Mouse (Mus musculus) embryonic facial prominence, embryonic 15.5 days (tissue): ENCODE data around the gene Pak1ip1. TPM values are rescaled to one million over a fixed set of nuclear protein-coding genes. Genes with fewer than 3 reads are reported as not detected.

Source experiments
- ATAC-seq: fragments of 200-750 bp; cut with Nextera tagmentation; 2 replicates; pipeline ENCODE4 v1.8.0; 2017; ENCODE audit warnings: low read depth, moderate TSS enrichment; ENCODE audit not compliant: insufficient number of reproducible peaks, low FRiP score, low TSS enrichment
- H3K27ac ChIP-seq: fragments of 300-500 bp; sonication (generic); replicated peaks from 2 replicates; pipeline ENCODE4 v1.5.1; 2015; ENCODE audit warnings: mild to moderate bottlenecking, inconsistent platforms
- H3K27me3 ChIP-seq: fragments of 300-500 bp; sonication (generic); 2 replicates; pipeline ENCODE4 v1.6.1; 2015; ENCODE audit warnings: inconsistent platforms
- H3K36me3 ChIP-seq: fragments of 300-500 bp; sonication (generic); 2 replicates; pipeline ENCODE4 v1.6.1; 2015; ENCODE audit warnings: mild to moderate bottlenecking, inconsistent platforms
- H3K4me1 ChIP-seq: fragments of 300-500 bp; sonication (generic); 2 replicates; pipeline ENCODE4 v1.6.1; 2015; ENCODE audit warnings: inconsistent platforms
- H3K4me2 ChIP-seq: fragments of 300-500 bp; sonication (generic); replicated peaks from 2 replicates; pipeline ENCODE4 v1.6.1; 2015; ENCODE audit warnings: mild to moderate bottlenecking, inconsistent platforms
- H3K4me3 ChIP-seq: fragments of 300-500 bp; sonication (generic); replicated peaks from 2 replicates; pipeline ENCODE4 v1.5.1; 2015; ENCODE audit warnings: mild to moderate bottlenecking, inconsistent platforms
- H3K9ac ChIP-seq: fragments of 300-500 bp; sonication (generic); 2 replicates; pipeline ENCODE4 v1.6.1; 2015; ENCODE audit warnings: inconsistent platforms
- H3K9me3 ChIP-seq: fragments of 300-500 bp; sonication (generic); replicated peaks from 2 replicates; pipeline ENCODE4 v1.6.1; 2016; ENCODE audit warnings: inconsistent platforms
- WGBS: fragments of 180-500 bp; shearing (Covaris S2); methylation state at CpG from one replicate; pipeline ENCODE4 v1.1.7; 2015; 5-methylcytosine and 5-hydroxymethylcytosine counted together
- polyA plus RNA-seq: library from polyadenylated mRNA; unstranded; fragments of >200 nt; fragmentation: Nextera tagmentation; extraction: Ambion mirVana; gene quantifications from 2 replicates; pipeline ENCODE4 v1.2.1, GENCODE M21; 2015

The Pak1ip1 gene
- polyA plus RNA-seq, 1 experiment from 2014 or later = 56.2 TPM

DNA sequence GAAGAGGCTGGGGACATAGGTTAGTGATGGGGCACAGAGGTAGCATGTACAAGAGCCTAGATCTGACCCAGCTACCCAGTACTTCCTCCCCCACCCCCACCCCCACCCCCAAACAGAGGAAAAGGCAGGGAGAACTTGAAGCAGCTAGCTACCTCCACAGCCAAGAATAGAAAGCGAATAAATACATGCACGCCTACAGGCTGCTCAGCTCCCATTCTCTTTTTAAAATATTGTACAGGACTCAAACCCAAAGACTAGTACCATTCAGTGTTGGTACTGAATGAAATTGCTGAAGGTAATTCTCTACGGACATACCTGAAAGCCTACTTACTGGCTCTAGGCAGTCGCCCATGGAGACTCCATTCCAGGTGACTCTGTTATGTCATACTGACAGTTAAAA lies 41.7 kb downstream of the Pak1ip1 start:
- 89% methylated on average over 4 of the region's 4 CpGs for WGBS
- Histone ChIP-seq H3K4me1 (no peaks in the 10 kb centered on the region), H3K36me3 (no peaks in the 10 kb centered on the region), H3K4me2 (no peak overlapping the region), H3K27me3 (no peaks in the 10 kb centered on the region), H3K27ac (no peak overlapping the region), H3K4me3 (no peak overlapping the region), H3K9me3 (no peaks in the 10 kb centered on the region), H3K9ac (no peak overlapping the region)
- no peak for ATAC-seq

DNA sequence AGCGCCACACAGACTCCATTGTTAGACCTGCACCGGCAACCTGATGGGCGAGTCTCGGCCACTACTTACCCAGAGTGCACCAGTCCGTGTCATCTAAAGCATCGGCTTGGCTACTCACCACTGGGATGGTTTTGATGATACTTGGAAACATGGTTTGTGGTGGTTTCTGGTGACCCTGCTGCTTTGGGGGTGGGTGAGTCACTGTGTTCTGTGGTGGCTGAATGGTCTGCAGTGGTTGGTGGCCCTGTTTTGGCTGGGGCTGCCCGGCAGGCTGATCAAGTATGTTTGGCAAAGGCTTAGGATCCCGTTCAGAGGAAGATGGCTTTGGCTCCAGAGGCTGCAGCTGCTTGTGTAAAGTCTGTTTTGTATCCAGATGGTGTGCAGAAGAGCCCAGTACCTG lies 45.1 kb downstream of the Pak1ip1 start:
- H3K4me1 ChIP-seq = no peaks in the 10 kb centered on the region
- ATAC-seq = no peak
- H3K9ac ChIP-seq = no peak overlapping the region
- no peaks in the 10 kb centered on the region for H3K27me3 ChIP-seq
- no peaks in the 10 kb centered on the region for H3K36me3 ChIP-seq
- no peak overlapping the region for H3K4me2 ChIP-seq
- H3K9me3 ChIP-seq = no peaks in the 10 kb centered on the region
- no peak overlapping the region for H3K4me3 ChIP-seq
- no peak overlapping the region for H3K27ac ChIP-seq
- 89% methylated on average over 8 of the region's 8 CpGs for WGBS

DNA sequence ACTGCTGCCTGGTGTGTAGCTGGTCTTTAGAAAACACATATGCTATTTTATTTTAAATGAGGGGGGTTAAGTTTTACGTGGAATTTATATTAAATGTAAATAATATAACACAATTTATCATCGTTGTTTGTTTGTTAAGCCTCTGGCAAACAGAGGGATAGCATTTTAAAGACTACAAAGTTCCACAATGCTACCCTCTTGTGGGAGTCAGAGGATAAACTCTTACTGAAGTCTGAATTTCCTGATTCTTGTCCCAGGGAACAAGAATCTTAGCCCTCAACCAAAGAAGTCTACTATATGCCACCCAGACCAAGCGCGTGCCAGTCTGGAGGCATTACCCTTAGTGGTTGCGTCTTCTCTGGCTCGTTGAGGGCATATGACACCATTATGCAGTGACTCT lies 46.5 kb downstream of the Pak1ip1 start:
- no peaks in the 10 kb centered on the region for H3K36me3 ChIP-seq
- WGBS = 82% methylated on average over 6 of the region's 6 CpGs
- no peaks in the 10 kb centered on the region for H3K4me1 ChIP-seq
- H3K4me2 ChIP-seq = no peak overlapping the region
- no peak for ATAC-seq
- H3K4me3 ChIP-seq = no peak overlapping the region
- no peaks in the 10 kb centered on the region for H3K27me3 ChIP-seq
- H3K9ac ChIP-seq = no peak overlapping the region
- no peak overlapping the region for H3K27ac ChIP-seq
- no peaks in the 10 kb centered on the region for H3K9me3 ChIP-seq

DNA sequence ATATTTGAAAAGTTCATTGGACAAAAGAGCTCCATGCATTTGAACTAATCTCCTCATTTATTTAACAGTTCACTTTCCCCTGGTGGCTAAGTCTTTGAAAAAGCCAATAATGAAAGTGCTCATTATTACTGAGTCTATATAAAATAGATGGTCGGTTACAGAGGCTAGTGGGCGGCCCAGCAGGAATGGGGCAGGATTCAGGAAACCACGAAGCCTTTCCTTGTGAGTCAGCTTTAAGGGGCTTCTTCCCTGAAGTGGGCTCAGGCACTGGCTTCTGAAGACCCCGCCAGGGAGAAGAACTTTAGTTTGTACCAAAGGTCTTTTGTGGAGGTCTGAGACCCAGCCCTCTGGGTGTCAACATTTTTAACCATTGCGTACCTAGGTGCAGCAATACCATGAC lies 51.1 kb downstream of the Pak1ip1 start:
- Histone ChIP-seq H3K27ac (no peak overlapping the region), H3K9ac (no peak overlapping the region), H3K27me3 (no peaks in the 10 kb centered on the region), H3K4me2 (no peak overlapping the region), H3K36me3 (no peaks in the 10 kb centered on the region), H3K4me3 (no peak overlapping the region), H3K4me1 (no peaks in the 10 kb centered on the region), H3K9me3 (no peaks in the 10 kb centered on the region)
- no peak for ATAC-seq
- WGBS = 67% methylated on average over 5 of the region's 5 CpGs

Other genes with a start within 250 kb of the Pak1ip1 start
- 4.4 and 6.0 TPM in 2 replicates for gene Gcnt2, start 141.3 kb upstream of the Pak1ip1 start, polyA plus RNA-seq
- gene Tmem14c, start 15.3 kb downstream of the Pak1ip1 start, polyA plus RNA-seq = 192 and 201 TPM in 2 replicates
- gene Mak, start 78.7 kb downstream of the Pak1ip1 start, polyA plus RNA-seq = 1.7 and 3.8 TPM in 2 replicates
- gene Gcm2, start 110.0 kb downstream of the Pak1ip1 start, polyA plus RNA-seq = 0.14 TPM in 1 of 2 replicates, not detected in the other
- not detected in 2 replicates for gene Sycp2l, start 113.3 kb downstream of the Pak1ip1 start, polyA plus RNA-seq
- 3.0 and 4.1 TPM in 2 replicates for gene Elovl2, start 219.4 kb downstream of the Pak1ip1 start, polyA plus RNA-seq
- gene Smim13, start 248.8 kb downstream of the Pak1ip1 start, polyA plus RNA-seq = 16.1 and 16.2 TPM in 2 replicates